Mouse (Mus musculus): ENCODE measurements around the gene Cdk2. TPM values are rescaled to one million over a fixed set of nuclear protein-coding genes. Genes with fewer than 3 reads are reported as not detected.
"Not testable (repeated sequence)": the region's sequence is repeated elsewhere in the genome, so short reads cannot be mapped to it uniquely, and the experiment has no call there.

Gene Cdk2
- total and polyA plus RNA-seq, 3 experiments, result 36.3 to 117 (median 109) TPM

GRCm38 (mm10) chr10:128737435-128737834 lies 32.6 kb upstream of the Cdk2 start:
- no peak for TF ChIP-seq GATA1 (IDR thresholded peaks at IDR 0.05; ENCODE audit: borderline replicate concordance, low read length)
- TF ChIP-seq TAL1 (conservative IDR thresholded peaks at IDR 0.05; ENCODE audit: low read depth, low read length), result no peak
- no peak for TF ChIP-seq CTCF (IDR thresholded peaks at IDR 0.05; ENCODE audit: low read depth, low read length)
- TF ChIP-seq GATA2 (IDR thresholded peaks at IDR 0.05; ENCODE audit: borderline replicate concordance, low read depth, low read length), result no peak
- no peak for TF ChIP-seq POLR2AphosphoS5 (IDR thresholded peaks at IDR 0.05; ENCODE audit: insufficient replicate concordance, low read depth, low read length)
- DNase-seq (ENCODE audit: low spot score) (peak; percentile 29), ATAC-seq (ENCODE audit: extremely low read depth, insufficient number of reproducible peaks, low FRiP score, poor library complexity, severe bottlenecking) (peak; percentile 28; the same call in 1 of the 2 replicates)
- Histone ChIP-seq H3K9me3 (replicated peaks) (peaks cover 5% of the 10 kb centered on the region), H3K4me3 (ENCODE audit: low read depth, low read length) (peak overlapping the region; percentile 41; the same call in 1 of the 2 replicates), H3K36me3 (replicated peaks) (no peaks in the 10 kb centered on the region), H3K4me1 (ENCODE audit: insufficient read depth, low read depth, low read length) (peaks cover 14% of the 10 kb centered on the region), H3K27me3 (ENCODE audit: insufficient read depth, low read length) (peaks cover 3% of the 10 kb centered on the region; the same call in 1 of the 2 replicates)

DNA sequence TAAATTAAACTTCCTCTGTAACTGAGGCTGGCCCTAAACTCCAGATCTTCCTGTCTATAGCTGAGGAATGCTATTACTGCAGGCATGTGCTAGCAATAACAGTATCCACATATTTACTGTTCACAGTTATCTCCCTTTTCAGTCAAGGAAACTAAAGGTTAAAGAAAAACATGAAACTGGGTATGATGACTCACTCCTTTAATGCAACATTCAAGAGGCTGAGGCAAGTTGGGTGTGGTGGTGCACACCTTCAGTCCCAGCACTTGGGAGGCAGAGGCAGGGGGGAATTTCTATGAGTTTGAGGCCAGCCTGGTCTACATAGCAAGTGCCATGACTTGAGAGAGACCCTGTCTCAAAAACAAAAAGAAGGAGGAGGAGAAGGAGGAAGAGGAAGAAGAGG lies 27.2 kb upstream of the Cdk2 start:
- no peaks in the 10 kb centered on the region for H3K36me3 ChIP-seq (replicated peaks)
- peaks cover 6% of the 10 kb centered on the region for H3K4me1 ChIP-seq (ENCODE audit: insufficient read depth, low read depth, low read length)
- TF ChIP-seq CTCF (IDR thresholded peaks at IDR 0.05; ENCODE audit: low read depth, low read length) (no peak), GATA2 (IDR thresholded peaks at IDR 0.05; ENCODE audit: borderline replicate concordance, low read depth, low read length) (no peak), GATA1 (IDR thresholded peaks at IDR 0.05; ENCODE audit: borderline replicate concordance, low read length) (no peak), TAL1 (conservative IDR thresholded peaks at IDR 0.05; ENCODE audit: low read depth, low read length) (no peak), POLR2AphosphoS5 (IDR thresholded peaks at IDR 0.05; ENCODE audit: insufficient replicate concordance, low read depth, low read length) (no peak)
- no peak overlapping the region for H3K4me3 ChIP-seq (ENCODE audit: low read depth, low read length)
- no peak for DNase-seq (ENCODE audit: low spot score)
- no peak for ATAC-seq (ENCODE audit: extremely low read depth, insufficient number of reproducible peaks, low FRiP score, poor library complexity, severe bottlenecking)
- peaks cover 5% of the 10 kb centered on the region for H3K9me3 ChIP-seq (replicated peaks)
- peaks cover 15% of the 10 kb centered on the region for H3K27me3 ChIP-seq (ENCODE audit: insufficient read depth, low read length)

GRCm38 (mm10) chr10:128731002-128731433 lies 26.2 kb upstream of the Cdk2 start:
- peaks cover 5% of the 10 kb centered on the region for H3K9me3 ChIP-seq (replicated peaks)
- H3K4me3 ChIP-seq (ENCODE audit: low read depth, low read length), result no peak overlapping the region; the same call in 1 of the 2 replicates
- H3K4me1 ChIP-seq (ENCODE audit: insufficient read depth, low read depth, low read length), result peaks cover 6% of the 10 kb centered on the region
- DNase-seq (ENCODE audit: low spot score), result peak; percentile 12
- H3K36me3 ChIP-seq (replicated peaks), result no peaks in the 10 kb centered on the region
- H3K27me3 ChIP-seq (ENCODE audit: insufficient read depth, low read length), result peaks cover 15% of the 10 kb centered on the region
- TF ChIP-seq GATA1 (IDR thresholded peaks at IDR 0.05; ENCODE audit: borderline replicate concordance, low read length), result no peak
- no peak for TF ChIP-seq GATA2 (IDR thresholded peaks at IDR 0.05; ENCODE audit: borderline replicate concordance, low read depth, low read length)
- no peak for TF ChIP-seq TAL1 (conservative IDR thresholded peaks at IDR 0.05; ENCODE audit: low read depth, low read length)
- no peak for TF ChIP-seq POLR2AphosphoS5 (IDR thresholded peaks at IDR 0.05; ENCODE audit: insufficient replicate concordance, low read depth, low read length)
- TF ChIP-seq CTCF (IDR thresholded peaks at IDR 0.05; ENCODE audit: low read depth, low read length), result peak; percentile 85
- ATAC-seq (ENCODE audit: extremely low read depth, insufficient number of reproducible peaks, low FRiP score, poor library complexity, severe bottlenecking), result peak; percentile 70

DNA sequence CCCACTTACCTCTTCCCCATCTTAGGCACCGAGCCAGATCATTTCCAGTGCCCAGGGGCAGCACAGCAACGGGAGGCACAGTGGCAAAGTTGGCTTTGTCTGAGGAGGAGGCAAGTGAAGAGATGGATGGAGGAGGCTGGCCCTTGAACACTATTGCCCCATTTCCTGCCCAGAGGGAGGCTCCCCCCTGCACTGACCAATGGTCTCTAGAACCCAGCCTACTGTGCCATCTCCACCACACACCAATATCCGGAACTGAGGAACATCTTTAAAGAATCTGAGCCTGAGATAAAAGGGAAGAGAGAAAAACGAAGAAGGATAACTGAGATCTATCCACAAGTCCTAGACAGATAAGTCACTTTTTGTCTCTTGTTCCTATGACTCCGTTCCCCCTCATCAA lies 23.2 kb upstream of the Cdk2 start:
- ATAC-seq (ENCODE audit: extremely low read depth, insufficient number of reproducible peaks, low FRiP score, poor library complexity, severe bottlenecking), result no peak
- Histone ChIP-seq H3K4me3 (ENCODE audit: low read depth, low read length) (no peak overlapping the region), H3K4me1 (ENCODE audit: insufficient read depth, low read depth, low read length) (peaks cover 8% of the 10 kb centered on the region), H3K36me3 (replicated peaks) (no peaks in the 10 kb centered on the region), H3K27me3 (ENCODE audit: insufficient read depth, low read length) (peaks cover 15% of the 10 kb centered on the region), H3K9me3 (replicated peaks) (peaks cover 4% of the 10 kb centered on the region; the same call in 1 of the 2 replicates)
- no peak for DNase-seq (ENCODE audit: low spot score)
- TF ChIP-seq GATA1 (IDR thresholded peaks at IDR 0.05; ENCODE audit: borderline replicate concordance, low read length) (no peak), CTCF (IDR thresholded peaks at IDR 0.05; ENCODE audit: low read depth, low read length) (no peak), POLR2AphosphoS5 (IDR thresholded peaks at IDR 0.05; ENCODE audit: insufficient replicate concordance, low read depth, low read length) (no peak), GATA2 (IDR thresholded peaks at IDR 0.05; ENCODE audit: borderline replicate concordance, low read depth, low read length) (no peak), TAL1 (conservative IDR thresholded peaks at IDR 0.05; ENCODE audit: low read depth, low read length) (no peak)

GRCm38 (mm10) chr10:128725466-128725865 lies 20.6 kb upstream of the Cdk2 start:
- H3K4me3 ChIP-seq (ENCODE audit: low read depth, low read length); H3K36me3 ChIP-seq (replicated peaks); DNase-seq (ENCODE audit: low spot score); H3K9me3 ChIP-seq (replicated peaks); ATAC-seq (ENCODE audit: extremely low read depth, insufficient number of reproducible peaks, low FRiP score, poor library complexity, severe bottlenecking): not testable (repeated sequence)
- H3K4me1 ChIP-seq (ENCODE audit: insufficient read depth, low read depth, low read length), result peaks cover 12% of the 10 kb centered on the region
- H3K27me3 ChIP-seq (ENCODE audit: insufficient read depth, low read length), result peaks cover 24% of the 10 kb centered on the region

- DNase-seq (ENCODE audit: low spot score) (peak; percentile 75), ATAC-seq (ENCODE audit: extremely low read depth, insufficient number of reproducible peaks, low FRiP score, poor library complexity, severe bottlenecking) (peak; percentile 90)
- TF ChIP-seq POLR2AphosphoS5 (IDR thresholded peaks at IDR 0.05; ENCODE audit: insufficient replicate concordance, low read depth, low read length) (no peak), GATA2 (IDR thresholded peaks at IDR 0.05; ENCODE audit: borderline replicate concordance, low read depth, low read length) (no peak), TAL1 (conservative IDR thresholded peaks at IDR 0.05; ENCODE audit: low read depth, low read length) (no peak), GATA1 (IDR thresholded peaks at IDR 0.05; ENCODE audit: borderline replicate concordance, low read length) (no peak), CTCF (IDR thresholded peaks at IDR 0.05; ENCODE audit: low read depth, low read length) (no peak)
- H3K36me3 ChIP-seq (replicated peaks), result no peaks in the 10 kb centered on the region
- H3K4me3 ChIP-seq (ENCODE audit: low read depth, low read length), result peak overlapping the region; percentile 56; the same call in 1 of the 2 replicates
- peaks cover 15% of the 10 kb centered on the region for H3K4me1 ChIP-seq (ENCODE audit: insufficient read depth, low read depth, low read length)
- peaks cover 23% of the 10 kb centered on the region for H3K27me3 ChIP-seq (ENCODE audit: insufficient read depth, low read length)
- no peaks in the 10 kb centered on the region for H3K9me3 ChIP-seq (replicated peaks)
Observed at GRCm38 (mm10) chr10:128715559-128716537, 11.0 kb upstream of the Cdk2 start.

- not testable (repeated sequence) for DNase-seq (ENCODE audit: low spot score); H3K4me3 ChIP-seq (ENCODE audit: low read depth, low read length); H3K9me3 ChIP-seq (replicated peaks); H3K27me3 ChIP-seq (ENCODE audit: insufficient read depth, low read length); H3K36me3 ChIP-seq (replicated peaks); ATAC-seq (ENCODE audit: extremely low read depth, insufficient number of reproducible peaks, low FRiP score, poor library complexity, severe bottlenecking)
- H3K4me1 ChIP-seq (ENCODE audit: insufficient read depth, low read depth, low read length), result peaks cover 20% of the 10 kb centered on the region
Observed at GRCm38 (mm10) chr10:128711318-128711717, 6.5 kb upstream of the Cdk2 start.
